Mouse (Mus musculus) small intestine, adult 2 months (tissue): Measurements from ENCODE around the gene Kdm6a.

Experiments used
- CTCF ChIP-seq: fragments of 200-500 bp; IDR thresholded peaks from 2 replicates; pipeline ENCODE4 v1.5.1; 2012; ENCODE audit warnings: low read depth, mild to moderate bottlenecking, control low read depth, inconsistent platforms, low read length, moderate library complexity, mixed read lengths; ENCODE audit not compliant: insufficient replicate concordance, insufficient read length; ENCODE audit errors: extremely low read depth
- POLR2A ChIP-seq: fragments of 200-500 bp; IDR thresholded peaks from 2 replicates; pipeline ENCODE4 v1.6.1; 2012; ENCODE audit warnings: low read depth, mild to moderate bottlenecking, control low read depth, inconsistent platforms, low read length, moderate library complexity

GRCm38 (mm10) chrX:18254767-18255166 lies 92.4 kb downstream of the Kdm6a start:
- TF ChIP-seq POLR2A (no peak), CTCF (no peak)
